Mouse (Mus musculus) left cerebral cortex, adult 18-20 months (tissue): ENCODE data around the gene Slc35c1. TPM values are rescaled to one million over a fixed set of nuclear protein-coding genes. Genes with fewer than 3 reads are reported as not detected.

Experiments
- DNase-seq, 2 experiments: peaks; one replicate each; pipeline ENCODE4 v3.0.0; 2021 to 2022; ENCODE audit warnings: low spot score in 2 of 2, mixed read lengths in 1 of 2
- total RNA-seq, 2 experiments: library from RNA; stranded (reverse); gene quantifications; 2 replicates each; pipeline ENCODE4 v1.2.3; 2021

Gene Slc35c1
- total RNA-seq, 2 experiments from 2014 or later: 15.9 to 18.0 TPM

GRCm38 (mm10) chr2:92437875-92438274 is 22.5 kb downstream of the Slc35c1 start:
- DNase-seq: peak; percentile 80 to 88

- DNase-seq: no peak
These were observed 23.0 kb downstream of the Slc35c1 start for GRCm38 (mm10) chr2:92437366-92437765.

- no peak for DNase-seq
These were observed 25.3 kb downstream of the Slc35c1 start for GRCm38 (mm10) chr2:92435023-92435422.

GRCm38 (mm10) chr2:92434375-92434745 is 26.0 kb downstream of the Slc35c1 start:
- no peak for DNase-seq

GRCm38 (mm10) chr2:92433578-92434374 is 26.6 kb downstream of the Slc35c1 start, which contains the start of gene Cry2:
Cry2 (minus strand) TSS chr2:92434043.
- DNase-seq: peak; percentile 98 to 99

- DNase-seq: no peak
These were observed 27.7 kb downstream of the Slc35c1 start for GRCm38 (mm10) chr2:92432299-92433295.

GRCm38 (mm10) chr2:92431611-92432179 is 28.6 kb downstream of the Slc35c1 start:
- DNase-seq: no peak

GRCm38 (mm10) chr2:92430723-92431541 is 29.4 kb downstream of the Slc35c1 start:
- peak; percentile 63 to 73 for DNase-seq

GRCm38 (mm10) chr2:92430089-92430488 is 30.2 kb downstream of the Slc35c1 start:
- no peak for DNase-seq

GRCm38 (mm10) chr2:92427882-92428281 is 32.5 kb downstream of the Slc35c1 start:
- peak; percentile 76 to 84 for DNase-seq

- no peak for DNase-seq
These were observed 33.9 kb downstream of the Slc35c1 start for GRCm38 (mm10) chr2:92426426-92426825.

GRCm38 (mm10) chr2:92425366-92425765 is 35.0 kb downstream of the Slc35c1 start:
- no peak for DNase-seq

- no peak for DNase-seq
These were observed 35.7 kb downstream of the Slc35c1 start for GRCm38 (mm10) chr2:92424462-92425308.

GRCm38 (mm10) chr2:92423702-92424461 is 36.5 kb downstream of the Slc35c1 start:
- DNase-seq: peak; percentile 80 to 83

GRCm38 (mm10) chr2:92423156-92423555 is 37.2 kb downstream of the Slc35c1 start:
- no peak for DNase-seq

- DNase-seq: no peak
These were observed 37.8 kb downstream of the Slc35c1 start for GRCm38 (mm10) chr2:92422388-92423135.

GRCm38 (mm10) chr2:92421723-92422387 is 38.5 kb downstream of the Slc35c1 start:
- no peak for DNase-seq

- no peak for DNase-seq
These were observed 48.6 kb downstream of the Slc35c1 start for GRCm38 (mm10) chr2:92411705-92412104.
